Mouse (Mus musculus): ENCODE measurements at regions not wholly inside any gene's neighbourhood (a gene's known extent, or its start where the extent isn't known, plus 50 kb on each side); places are given as distances from the start of the nearest gene placed in this dataset.

DNA sequence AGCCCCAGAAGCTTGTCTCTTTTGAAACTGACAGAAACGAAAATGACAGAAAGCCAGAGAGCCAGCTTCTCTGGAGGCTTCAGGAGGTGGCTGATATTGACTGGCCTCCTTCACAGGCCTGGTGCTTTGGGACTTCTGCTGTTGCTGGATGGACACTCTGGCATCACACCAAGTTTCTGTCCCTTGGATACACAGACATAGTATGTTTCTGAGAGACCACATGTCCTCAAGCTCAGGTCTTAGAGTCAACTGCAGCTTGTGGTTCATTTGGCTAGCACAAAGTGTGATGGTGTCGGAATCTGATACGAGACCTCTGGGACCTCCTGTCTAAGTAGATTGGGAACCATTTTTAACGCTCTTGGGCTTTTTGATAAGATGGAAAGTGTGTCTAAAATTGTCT, 502.0 kb downstream of the Sqor start:
- no peak for ATAC-seq (replicated peaks; ENCODE audit: poor library complexity)

DNA sequence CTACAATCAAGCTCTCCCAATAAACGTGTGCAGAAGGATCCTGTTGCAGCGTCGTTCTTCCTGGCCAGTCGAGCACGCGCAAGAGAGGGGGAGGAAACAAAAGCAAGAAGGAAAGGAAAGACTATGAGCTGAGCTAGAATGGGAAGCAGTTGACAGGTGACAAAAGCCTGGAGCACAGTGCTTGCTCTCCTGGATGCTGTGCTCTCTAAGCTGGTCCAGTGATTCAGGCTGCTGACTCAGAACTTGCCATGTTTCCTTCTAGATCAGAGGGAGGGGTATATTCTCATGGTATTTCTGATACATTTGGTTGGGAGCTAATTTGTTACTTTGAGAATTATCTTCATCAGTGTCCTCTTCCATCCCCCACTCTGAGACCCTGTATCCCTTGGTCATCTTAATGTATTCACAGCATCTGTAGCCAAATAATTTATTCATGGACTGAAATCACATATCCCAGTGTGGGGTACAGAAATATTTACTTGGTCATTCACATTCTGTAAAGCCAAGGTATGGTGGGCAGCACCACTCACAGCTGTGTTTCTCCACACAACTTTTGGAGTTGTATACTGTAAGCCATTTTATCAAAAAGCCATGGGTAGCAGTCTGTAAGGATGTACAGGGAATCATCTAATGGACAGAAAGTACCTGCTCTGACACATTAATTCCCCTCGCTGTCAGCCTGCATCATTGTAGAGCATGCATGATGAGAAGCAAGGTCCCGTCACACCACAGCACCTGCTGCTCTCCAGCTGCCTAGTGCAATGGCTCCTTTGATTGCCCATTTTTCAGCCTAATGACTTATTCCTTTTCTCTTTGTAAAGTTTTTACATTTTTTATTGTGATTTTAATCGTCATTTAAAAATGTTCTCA, 510.1 kb downstream of the Sqor start:
- ATAC-seq (replicated peaks; ENCODE audit: poor library complexity): no peak

DNA sequence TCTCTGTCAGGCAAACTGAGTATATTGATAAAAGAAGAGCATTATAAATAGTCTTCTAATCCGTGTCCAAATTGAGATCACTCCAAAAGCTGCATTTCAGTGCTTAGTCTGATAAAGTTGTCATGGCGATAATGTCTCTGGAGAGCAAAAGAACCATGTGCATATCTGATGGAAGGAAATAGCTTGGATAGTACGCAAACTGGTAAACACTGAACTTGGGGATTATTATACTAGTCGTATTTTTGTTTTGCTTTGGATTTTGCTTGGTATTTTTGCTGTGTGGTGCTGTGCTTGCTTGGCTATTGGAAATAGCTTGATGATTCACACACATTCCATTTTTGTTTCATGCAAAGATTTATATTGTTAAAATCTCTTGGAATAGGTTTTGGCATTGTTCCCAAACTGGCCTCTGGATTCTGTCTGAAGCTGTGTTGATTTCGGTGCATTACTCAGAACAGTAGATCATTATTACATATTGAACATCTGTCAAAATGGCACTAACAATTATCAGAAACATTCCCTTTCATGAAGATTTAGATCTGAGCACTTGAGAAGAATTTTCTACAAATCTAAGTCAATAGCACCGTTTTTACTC, 510.8 kb downstream of the Sqor start:
- no peak for ATAC-seq (replicated peaks; ENCODE audit: poor library complexity)

DNA sequence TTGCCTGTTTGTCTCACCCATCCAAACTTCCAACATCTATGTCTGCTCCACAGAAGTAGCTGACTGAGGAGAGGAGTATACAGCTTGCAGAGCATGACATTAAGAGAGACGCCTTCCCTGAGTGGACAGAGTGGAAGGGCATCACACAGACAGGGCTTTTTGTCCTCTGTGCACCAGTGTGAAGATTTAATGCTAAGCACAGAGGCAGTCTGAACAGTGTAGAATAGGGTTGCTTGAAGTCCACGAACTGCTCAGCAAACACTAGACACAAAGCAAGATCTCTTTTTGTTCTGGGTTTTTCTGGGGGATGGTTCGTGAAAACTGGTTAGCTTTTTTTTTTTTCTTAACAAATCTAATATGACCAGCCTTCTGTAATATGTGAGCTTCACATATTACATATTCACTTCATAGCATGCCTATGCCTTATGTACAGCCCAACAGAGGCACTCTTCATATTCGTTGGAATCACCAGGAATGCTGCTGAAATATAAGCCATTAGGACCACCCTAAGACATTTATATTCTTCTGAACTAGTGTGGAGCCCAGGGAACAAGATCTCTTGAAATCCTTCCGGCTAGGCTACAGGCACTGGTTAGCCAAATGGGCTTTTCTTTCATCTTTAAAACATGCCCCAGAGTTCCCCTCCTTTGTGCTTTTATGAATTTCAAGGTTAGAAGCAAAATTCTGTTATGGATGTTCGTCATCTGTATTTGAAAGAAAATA, 546.7 kb downstream of the Sqor start:
- ATAC-seq (replicated peaks; ENCODE audit: poor library complexity): no peak

DNA sequence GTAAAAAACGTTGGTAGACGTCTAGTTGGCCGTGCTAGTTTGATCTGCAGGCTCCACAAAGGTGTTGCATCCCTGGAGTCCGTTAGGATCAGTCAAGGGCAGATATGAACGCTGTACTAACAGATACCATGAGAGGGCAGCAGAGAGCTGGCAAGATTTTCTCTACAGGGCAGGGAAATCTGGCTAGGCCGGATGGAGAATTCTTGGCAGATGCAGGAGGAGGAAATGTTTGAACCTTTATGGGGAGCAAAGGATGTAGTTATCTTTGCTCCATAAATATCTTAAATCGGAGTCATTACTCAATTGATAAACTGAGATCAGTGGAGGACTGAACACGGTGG, 547.2 kb downstream of the Sqor start:
- peak; percentile 96 for ATAC-seq (replicated peaks; ENCODE audit: poor library complexity)

DNA sequence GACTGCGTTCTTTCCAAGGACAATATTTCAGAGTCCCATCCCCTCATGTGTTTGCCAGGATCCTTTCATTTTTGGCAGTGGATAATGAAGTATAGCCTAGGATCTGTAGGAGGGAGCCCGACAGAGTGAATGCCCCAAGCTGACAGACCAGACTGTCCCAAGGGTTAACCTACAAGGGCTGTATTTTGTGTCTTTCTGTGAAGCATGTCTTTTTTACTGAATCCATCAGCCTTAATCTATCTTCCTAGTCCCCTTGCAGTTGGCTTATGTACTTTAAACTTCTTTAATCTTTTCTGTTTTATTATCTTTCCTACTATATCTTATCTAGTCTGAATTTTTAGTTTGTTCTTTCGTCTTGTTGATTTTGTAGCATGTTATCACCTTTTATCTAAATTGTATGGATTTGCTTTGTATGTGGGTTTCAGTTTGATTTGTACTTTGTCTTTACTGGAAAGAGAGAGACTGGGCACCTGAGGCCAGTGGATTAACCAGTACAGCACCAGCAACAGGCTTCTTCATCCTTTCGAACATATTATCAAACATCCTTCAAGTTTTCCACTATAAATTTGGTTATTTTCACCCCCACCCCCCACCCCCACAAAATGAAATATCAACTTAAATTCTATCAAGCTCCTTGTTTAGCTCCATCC, 555.5 kb downstream of the Sqor start:
- ATAC-seq (replicated peaks; ENCODE audit: poor library complexity): no peak

DNA sequence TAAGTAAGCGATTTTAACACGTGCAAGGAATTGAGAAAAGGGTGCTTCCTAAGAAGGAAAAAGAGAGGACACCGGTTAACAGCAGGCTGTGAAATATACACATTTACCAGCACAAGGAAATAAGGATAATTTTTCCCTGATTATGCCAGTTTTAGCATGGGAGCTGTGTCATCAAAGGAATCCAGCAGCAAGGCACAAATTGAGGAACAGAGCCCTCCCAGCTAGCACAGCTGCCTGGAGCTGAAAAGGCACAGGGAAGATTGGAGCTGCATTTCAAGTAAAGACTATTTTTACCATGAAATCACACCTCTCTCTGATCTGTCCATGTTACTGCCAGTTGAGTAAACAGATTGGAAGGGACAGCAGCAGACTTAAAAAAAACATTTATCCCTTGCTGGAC, 558.7 kb downstream of the Sqor start:
- no peak for ATAC-seq (replicated peaks; ENCODE audit: poor library complexity)

DNA sequence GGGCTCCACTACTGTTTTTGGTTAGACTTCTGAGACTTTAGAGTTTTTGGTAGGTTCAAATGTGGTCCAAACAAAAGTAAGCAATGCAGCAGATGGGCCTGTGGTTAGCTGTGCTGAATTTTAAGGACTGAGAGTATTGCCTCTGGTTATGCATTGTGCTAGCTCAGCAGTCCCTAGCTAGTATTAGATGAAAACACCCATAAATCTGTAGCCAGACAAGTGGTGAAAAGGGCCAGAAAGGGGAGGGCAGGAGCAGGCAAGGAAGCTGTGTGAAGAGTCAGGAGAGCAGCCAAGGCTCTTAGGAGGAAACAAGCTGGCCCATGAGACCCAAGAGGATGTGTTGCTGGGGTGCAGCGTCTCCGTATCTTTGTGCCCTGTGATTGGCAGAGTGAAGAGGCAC, 559.9 kb downstream of the Sqor start:
- no peak for ATAC-seq (replicated peaks; ENCODE audit: poor library complexity)

DNA sequence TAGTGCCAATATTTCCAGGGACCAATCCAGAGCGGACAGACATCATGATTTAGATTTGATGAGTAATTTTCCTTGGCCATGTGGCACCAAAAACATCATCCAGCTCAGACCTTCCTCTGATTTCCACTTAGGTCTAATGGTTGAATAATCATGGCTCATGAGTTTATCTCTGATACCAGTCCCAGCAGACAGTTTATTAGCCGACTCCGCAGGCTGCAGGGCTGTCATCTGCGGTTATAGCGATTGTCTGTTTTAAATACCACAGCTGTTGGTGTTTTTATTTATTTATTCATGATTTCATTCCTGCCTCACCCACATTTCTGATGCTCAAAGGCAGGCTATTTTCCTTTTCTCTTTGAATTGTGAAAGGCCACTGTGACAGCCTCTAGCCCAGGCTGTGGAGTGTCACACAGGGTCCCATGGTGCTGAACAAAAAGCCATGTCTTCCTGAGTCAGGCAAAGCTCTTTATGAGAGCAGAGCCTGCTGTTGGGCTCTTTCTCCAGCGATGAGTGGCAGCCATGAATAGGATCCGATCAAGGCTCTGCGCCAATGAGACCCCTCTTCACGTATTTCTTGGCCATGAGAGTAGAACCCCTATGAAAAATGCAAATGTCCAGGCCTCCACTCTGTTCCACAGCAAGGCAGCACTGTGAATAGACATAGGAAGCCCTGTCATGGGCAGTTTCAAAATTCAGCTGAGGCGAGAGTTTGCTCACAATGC, 584.7 kb downstream of the Sqor start:
- no peak for ATAC-seq (replicated peaks; ENCODE audit: poor library complexity)

DNA sequence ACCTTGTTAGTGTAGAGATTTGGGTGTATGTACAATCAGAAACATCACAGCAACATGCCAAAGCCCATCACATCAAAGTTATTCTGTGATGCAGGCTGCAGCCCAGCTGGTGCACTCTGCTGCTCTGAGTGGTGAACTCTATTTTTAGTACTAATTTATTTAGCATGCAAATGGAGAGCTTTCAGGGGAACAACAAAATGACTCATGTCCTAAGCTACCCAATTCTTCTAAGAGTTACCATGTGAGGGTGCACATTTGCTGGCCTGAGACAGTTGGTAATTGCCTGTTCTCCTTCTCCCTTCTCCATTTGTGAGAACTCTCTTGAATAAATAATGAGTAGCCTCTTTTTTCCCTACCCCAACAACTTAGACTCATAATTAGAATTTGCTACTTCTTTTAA, 599.2 kb downstream of the Sqor start:
- no peak for ATAC-seq (replicated peaks; ENCODE audit: poor library complexity)

DNA sequence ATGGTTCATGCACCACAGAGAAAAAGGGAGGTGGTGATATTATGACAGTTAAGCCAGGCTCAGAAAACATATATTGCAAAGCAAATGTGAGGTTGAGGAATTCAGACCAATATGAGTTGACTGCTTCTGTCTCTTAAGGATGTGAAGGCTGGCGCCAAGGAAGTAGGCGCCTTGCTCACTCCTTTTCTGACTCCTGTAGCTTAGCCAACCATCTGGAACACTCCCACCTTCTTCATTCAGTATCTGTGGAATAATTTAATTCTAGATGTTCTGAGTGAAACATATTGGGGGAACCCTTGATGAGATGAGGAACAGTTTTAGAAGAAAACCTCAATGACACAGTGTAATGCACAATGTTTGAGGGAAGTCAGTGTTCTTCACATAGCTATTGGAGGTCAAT, 601.5 kb downstream of the Sqor start:
- no peak for ATAC-seq (replicated peaks; ENCODE audit: poor library complexity)

DNA sequence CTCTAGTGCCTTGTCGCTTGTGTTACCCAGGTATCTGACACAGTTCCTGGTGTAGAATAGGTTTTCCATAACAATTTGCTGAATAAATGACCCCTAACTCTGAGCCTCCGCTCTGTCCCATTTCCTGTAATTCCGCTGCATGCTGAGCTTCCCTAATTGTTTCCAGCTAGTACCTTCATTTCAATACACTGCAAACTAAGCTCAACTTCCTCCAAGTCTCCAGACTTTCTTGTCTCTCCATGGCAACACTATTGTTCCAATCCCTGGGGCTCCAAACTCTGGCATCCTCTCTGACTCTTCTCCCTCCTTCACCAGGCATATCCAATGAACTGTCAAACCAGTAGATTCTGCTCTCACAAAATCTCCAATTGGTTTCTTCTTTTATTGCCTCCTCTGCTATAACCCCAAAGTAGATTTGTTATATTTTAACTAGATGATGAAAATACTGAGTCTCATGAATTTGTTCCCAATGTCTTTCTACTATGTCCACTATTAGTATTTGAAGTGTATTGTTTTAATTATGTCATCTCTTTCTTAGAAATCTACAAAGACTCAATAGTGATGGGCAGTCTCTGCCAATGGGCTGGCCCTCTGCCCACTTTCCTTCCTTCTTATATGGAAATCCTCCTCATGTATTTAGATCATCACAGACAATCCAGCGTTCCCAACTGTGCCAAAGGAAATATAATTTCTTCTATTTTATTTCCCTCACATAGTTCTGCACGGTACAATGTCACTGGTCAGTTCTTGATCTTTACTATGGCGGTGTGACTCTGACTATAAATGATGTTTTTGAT, 620.8 kb downstream of the Sqor start:
- no peak for ATAC-seq (replicated peaks; ENCODE audit: poor library complexity)

DNA sequence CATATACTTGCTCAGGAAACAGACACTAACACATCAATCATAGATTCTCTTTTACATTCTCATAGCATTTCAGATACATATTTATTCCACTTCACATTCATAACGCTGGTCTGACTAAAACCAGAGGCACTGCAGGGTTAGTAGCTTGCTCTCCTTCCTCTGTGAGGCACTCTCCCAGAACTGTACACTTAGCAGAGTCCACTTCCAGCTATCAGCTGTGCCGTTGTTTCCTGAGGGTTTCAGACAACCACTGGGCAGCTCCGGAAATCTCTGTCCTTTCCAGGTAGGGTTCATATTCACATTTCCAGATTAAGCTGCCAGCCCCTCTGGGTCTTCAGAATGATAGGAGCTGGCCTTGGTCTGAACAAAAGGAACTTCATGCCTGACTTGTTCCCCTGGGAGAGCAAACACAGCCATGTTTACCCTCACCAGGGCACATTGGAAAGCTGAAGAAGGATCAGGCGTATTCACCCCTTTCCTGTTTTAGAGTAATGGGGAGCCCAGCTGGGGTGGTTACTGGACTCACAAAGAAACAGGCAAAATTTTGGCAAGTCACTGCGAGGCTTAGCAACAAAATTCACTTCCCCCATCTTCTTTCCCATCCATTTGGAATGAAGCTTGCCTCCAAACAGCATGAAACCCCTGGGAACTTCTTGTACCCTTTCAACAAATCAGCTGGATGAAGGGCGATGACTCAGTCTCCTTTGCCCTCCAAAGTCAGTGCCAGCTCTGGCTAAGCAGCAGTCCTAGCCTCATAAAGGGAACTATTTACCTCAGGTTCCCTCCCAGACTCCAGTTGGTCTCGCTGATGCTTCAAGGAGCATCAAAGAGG, 622.0 kb downstream of the Sqor start:
- no peak for ATAC-seq (replicated peaks; ENCODE audit: poor library complexity)

DNA sequence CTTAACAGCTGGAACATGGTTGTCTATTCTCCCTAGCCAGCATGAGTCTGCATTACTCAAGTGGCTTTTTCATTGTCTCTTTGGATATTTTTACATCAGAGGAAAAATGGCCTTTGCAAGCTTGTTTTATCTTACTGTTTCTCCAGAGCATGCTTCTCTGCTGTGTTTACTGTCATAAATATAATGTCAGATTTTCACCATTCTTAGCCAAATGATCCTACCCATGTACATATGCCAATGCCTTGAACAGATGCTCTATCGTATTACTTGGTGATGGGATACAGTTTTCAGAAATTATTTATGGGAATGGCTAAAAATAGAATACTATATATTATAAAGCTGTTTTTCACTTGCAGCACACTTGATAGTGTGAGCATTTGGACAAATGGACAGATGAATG, 625.9 kb downstream of the Sqor start:
- ATAC-seq (replicated peaks; ENCODE audit: poor library complexity): no peak

DNA sequence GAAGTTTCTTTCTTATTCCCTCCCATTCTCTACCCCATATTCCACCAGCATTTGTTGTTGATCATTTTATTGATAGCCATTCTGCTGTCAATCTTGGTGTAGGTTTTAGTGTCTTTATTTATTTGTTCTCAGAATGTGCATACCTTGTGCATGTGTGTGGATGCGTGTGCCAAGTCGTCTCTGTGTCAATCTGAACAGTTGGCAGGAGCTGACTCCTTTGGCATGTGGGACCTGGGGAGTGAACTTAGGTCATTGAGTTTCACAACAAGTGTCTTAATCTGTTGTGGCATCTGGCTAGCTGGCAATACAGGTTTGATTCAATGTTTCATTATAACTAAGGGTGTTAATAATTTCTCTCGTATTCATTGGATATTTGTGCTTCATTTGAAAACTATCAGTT, 629.3 kb downstream of the Sqor start:
- ATAC-seq (replicated peaks; ENCODE audit: poor library complexity): no peak

DNA sequence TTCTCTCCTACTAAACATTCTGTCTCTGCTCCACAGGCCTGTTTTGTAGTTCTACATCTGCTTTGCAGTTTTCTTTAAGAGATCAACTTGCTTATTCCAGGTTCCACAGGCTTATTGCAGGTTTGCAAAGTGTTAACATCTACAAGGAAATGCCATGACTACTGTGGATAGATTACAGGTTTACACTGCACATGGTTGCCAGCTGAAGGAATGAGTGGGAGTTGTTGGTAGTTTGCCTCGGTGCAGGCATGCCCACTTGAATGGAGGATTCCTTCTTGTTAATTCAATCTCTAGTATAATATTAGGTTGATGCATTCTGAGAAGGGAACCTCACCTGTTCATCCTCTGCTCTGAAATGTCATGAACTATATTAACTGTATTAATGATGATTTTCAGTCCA, 632.5 kb downstream of the Sqor start:
- no peak for ATAC-seq (replicated peaks; ENCODE audit: poor library complexity)

DNA sequence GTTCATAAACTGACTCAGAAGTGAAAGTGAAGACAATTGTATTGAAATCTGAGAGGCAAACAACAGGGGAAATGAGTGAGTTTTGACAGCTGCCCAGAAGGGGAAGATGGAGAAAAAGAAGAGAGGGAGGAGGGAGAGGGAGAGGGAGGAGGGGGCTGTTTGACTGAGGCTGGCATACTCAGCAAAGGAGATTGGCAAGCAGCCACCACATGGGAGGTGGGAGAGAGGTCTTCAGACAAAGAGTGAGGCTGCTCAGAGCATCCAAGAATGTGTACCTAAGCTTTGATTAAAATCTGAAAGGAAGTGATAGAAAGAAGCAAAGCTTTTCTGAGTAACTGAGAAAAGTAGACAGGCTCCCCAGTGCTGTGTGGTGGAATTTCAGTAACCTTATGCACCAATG, 636.0 kb downstream of the Sqor start:
- no peak for ATAC-seq (replicated peaks; ENCODE audit: poor library complexity)

DNA sequence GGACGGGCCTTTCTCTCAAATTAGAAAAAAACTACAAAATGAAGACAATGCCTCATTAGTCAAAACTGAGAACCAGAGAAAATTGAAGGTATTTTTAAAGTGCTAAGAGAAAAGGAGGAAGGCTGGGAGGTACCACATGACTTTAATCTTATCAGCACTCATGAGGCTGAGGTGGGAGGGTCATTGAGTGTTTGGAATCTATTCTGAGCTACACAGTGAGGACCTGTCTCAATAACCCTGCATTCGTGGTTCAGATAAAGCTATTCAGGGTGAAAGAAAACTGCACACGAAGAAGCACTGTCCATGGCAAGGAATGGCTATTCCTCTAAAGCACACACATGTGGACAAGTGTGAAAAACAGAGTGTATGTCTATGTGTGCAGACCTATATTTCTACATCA, 644.0 kb downstream of the Sqor start:
- ATAC-seq (replicated peaks; ENCODE audit: poor library complexity): no peak

DNA sequence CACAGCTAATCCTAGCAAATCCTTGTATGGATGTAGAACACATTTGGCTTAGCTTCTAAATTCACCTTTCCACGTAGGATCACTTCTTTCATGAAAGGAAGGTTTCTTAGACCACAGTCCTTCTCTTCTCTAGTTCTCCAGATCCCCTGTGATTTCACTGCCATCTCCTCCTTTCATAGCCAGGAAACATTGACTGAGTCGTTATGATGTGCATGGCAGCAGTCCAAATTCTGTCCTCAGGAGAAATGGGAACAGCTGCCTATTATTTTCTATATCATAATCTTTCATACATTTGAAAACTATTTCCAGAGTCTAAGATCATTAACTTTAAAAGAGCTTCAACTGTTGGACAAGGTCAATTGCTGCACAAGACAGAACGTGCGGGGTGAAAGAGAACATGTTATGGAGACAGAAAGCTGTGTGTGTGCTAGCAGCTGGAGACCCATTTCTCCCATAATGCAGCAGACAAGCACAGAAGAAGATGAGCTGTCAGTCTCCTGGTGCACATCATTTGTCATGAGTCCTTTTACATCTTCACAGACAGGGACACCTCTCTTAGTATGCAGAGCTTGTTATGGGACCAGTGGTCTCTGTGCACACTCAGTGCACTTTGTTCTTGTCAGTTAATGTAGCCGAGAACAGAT, 631.6 kb upstream of the Sema6d start:
- no peak for ATAC-seq (replicated peaks; ENCODE audit: poor library complexity)
